Mouse (Mus musculus) forebrain, postnatal 0 days (tissue): ENCODE results near the gene Gstcd. TPM values are rescaled to one million over a fixed set of nuclear protein-coding genes. Genes with fewer than 3 reads are reported as not detected.

Experiments
- ATAC-seq: fragments of 200-750 bp; cut with Nextera tagmentation; 2 replicates; pipeline ENCODE4 v1.8.0; 2017; ENCODE audit warnings: mild to moderate bottlenecking, moderate library complexity
- DNase-seq: peaks from one replicate; pipeline ENCODE4 v3.0.0-alpha.2; 2015
- H3K27ac ChIP-seq: fragments of 300-500 bp; sonication (generic); 2 replicates; pipeline ENCODE4 v1.5.1; 2014; ENCODE audit warnings: low read depth, mild to moderate bottlenecking, antibody characterized with exemption, low read length, moderate library complexity, mixed read lengths
- H3K27me3 ChIP-seq: fragments of 300-500 bp; sonication (generic); 2 replicates; pipeline ENCODE4 v1.6.1; 2014; ENCODE audit warnings: mild to moderate bottlenecking, low read length, mixed read lengths; ENCODE audit not compliant: insufficient read depth
- H3K36me3 ChIP-seq: fragments of 300-500 bp; sonication (generic); 2 replicates; pipeline ENCODE4 v1.6.1; 2014; ENCODE audit warnings: mild to moderate bottlenecking, moderate library complexity; ENCODE audit not compliant: insufficient read depth
- H3K4me1 ChIP-seq: fragments of 300-500 bp; sonication (generic); 2 replicates; pipeline ENCODE4 v1.6.1; 2014; ENCODE audit warnings: antibody characterized with exemption; ENCODE audit not compliant: insufficient read depth
- H3K4me2 ChIP-seq: fragments of 300-500 bp; sonication (generic); 2 replicates; pipeline ENCODE4 v1.6.1; 2014; ENCODE audit warnings: low read depth, mild to moderate bottlenecking, moderate library complexity
- H3K4me3 ChIP-seq: fragments of 300-500 bp; sonication (generic); 2 replicates; pipeline ENCODE4 v1.5.1; 2014; ENCODE audit warnings: low read depth, low read length, mixed read lengths
- H3K9ac ChIP-seq: fragments of 300-500 bp; sonication (generic); 2 replicates; pipeline ENCODE4 v1.6.1; 2014; ENCODE audit warnings: mild to moderate bottlenecking
- H3K9me3 ChIP-seq: fragments of 300-500 bp; sonication (generic); 2 replicates; pipeline ENCODE4 v1.6.1; 2016; ENCODE audit warnings: low read length
- CTCF ChIP-seq: sonication (generic); IDR thresholded peaks from 2 replicates; pipeline ENCODE4 v1.5.1; 2016; ENCODE audit warnings: antibody characterized with exemption, control low read depth, low read depth
- WGBS: fragments of 180-500 bp; shearing (Covaris S2); extraction: QIAGEN DNeasy Blood & Tissue Kit; methylation state at CpG from one replicate; pipeline ENCODE4 v1.1.7; 2014; 5-methylcytosine and 5-hydroxymethylcytosine counted together
- polyA plus RNA-seq: library from polyadenylated mRNA; unstranded; fragments of >200 nt; fragmentation: Nextera tagmentation; extraction: Ambion mirVana; gene quantifications from 2 replicates; pipeline ENCODE4 v1.2.1, GENCODE M21; 2015
- total RNA-seq: library from RNA; depleted of rRNA; stranded (reverse); fragments of >200 nt; gene quantifications from 2 replicates; pipeline ENCODE4 v1.2.3, GENCODE M21; 2014

Gstcd gene
- total and polyA plus RNA-seq, 2 experiments from 2014 or later = 2.1 to 9.5 TPM

GRCm38 (mm10) chr3:132983845-132984485 lies 107.9 kb downstream of the Gstcd start:
- H3K4me3 ChIP-seq = no peak overlapping the region
- no peaks in the 10 kb centered on the region for H3K9me3 ChIP-seq
- H3K4me1 ChIP-seq = no peaks in the 10 kb centered on the region
- DNase-seq (no peak), ATAC-seq (0 out of 2 replicates have a peak, but pooled peaks have one; percentile 43)
- no peaks in the 10 kb centered on the region; the same call in 1 of the 2 replicates for H3K36me3 ChIP-seq
- TF ChIP-seq CTCF = no peak
- H3K27me3 ChIP-seq = no peaks in the 10 kb centered on the region
- 60% methylated on average over 4 of the region's 4 CpGs for WGBS
- no peak overlapping the region for H3K27ac ChIP-seq
- H3K9ac ChIP-seq = no peak overlapping the region
- no peak overlapping the region for H3K4me2 ChIP-seq

- H3K9ac ChIP-seq = no peak overlapping the region
- H3K4me3 ChIP-seq = no peak overlapping the region
- H3K36me3 ChIP-seq = no peaks in the 10 kb centered on the region; the same call in 1 of the 2 replicates
- TF ChIP-seq CTCF = no peak
- no peak overlapping the region for H3K27ac ChIP-seq
- WGBS = 58% methylated on average over 2 of the region's 2 CpGs
- H3K4me2 ChIP-seq = no peak overlapping the region
- DNase-seq (no peak), ATAC-seq (peak; percentile 51; the same call in 1 of the 2 replicates)
- H3K4me1 ChIP-seq = no peaks in the 10 kb centered on the region
- H3K27me3 ChIP-seq = no peaks in the 10 kb centered on the region
- no peaks in the 10 kb centered on the region for H3K9me3 ChIP-seq
Measured at GRCm38 (mm10) chr3:132981968-132982367, 109.9 kb downstream of the Gstcd start.

- Histone ChIP-seq H3K27me3 (no peaks in the 10 kb centered on the region), H3K27ac (no peak overlapping the region), H3K36me3 (no peaks in the 10 kb centered on the region; the same call in 1 of the 2 replicates), H3K9ac (no peak overlapping the region), H3K4me1 (no peaks in the 10 kb centered on the region), H3K9me3 (no peaks in the 10 kb centered on the region), H3K4me3 (no peak overlapping the region), H3K4me2 (no peak overlapping the region)
- DNase-seq = no peak
- no peak for TF ChIP-seq CTCF
- 94% methylated on average over 12 of the region's 12 CpGs for WGBS
- no peak for ATAC-seq
Measured at GRCm38 (mm10) chr3:132979781-132980461, 111.9 kb downstream of the Gstcd start.

- H3K36me3 ChIP-seq = no peaks in the 10 kb centered on the region
- H3K4me3 ChIP-seq = no peak overlapping the region
- DNase-seq = no peak
- no peak for ATAC-seq
- H3K4me1 ChIP-seq = no peaks in the 10 kb centered on the region
- TF ChIP-seq CTCF = no peak
- H3K9me3 ChIP-seq = no peaks in the 10 kb centered on the region
- H3K27ac ChIP-seq = no peak overlapping the region
- no peak overlapping the region for H3K4me2 ChIP-seq
- H3K9ac ChIP-seq = no peak overlapping the region
- H3K27me3 ChIP-seq = no peaks in the 10 kb centered on the region
- 73% methylated on average over 5 of the region's 5 CpGs for WGBS
Measured at GRCm38 (mm10) chr3:132966255-132966654, 125.6 kb downstream of the Gstcd start.

- 76% methylated on average over 9 of the region's 9 CpGs for WGBS
- TF ChIP-seq CTCF = no peak
- ATAC-seq (no peak), DNase-seq (no peak)
- no peaks in the 10 kb centered on the region for H3K4me1 ChIP-seq
- no peak overlapping the region for H3K9ac ChIP-seq
- no peaks in the 10 kb centered on the region for H3K9me3 ChIP-seq
- H3K4me3 ChIP-seq = no peak overlapping the region
- H3K27me3 ChIP-seq = no peaks in the 10 kb centered on the region
- H3K36me3 ChIP-seq = no peaks in the 10 kb centered on the region
- no peak overlapping the region for H3K27ac ChIP-seq
- H3K4me2 ChIP-seq = no peak overlapping the region
Measured at GRCm38 (mm10) chr3:132964715-132965507, 126.9 kb downstream of the Gstcd start.

GRCm38 (mm10) chr3:132962631-132963361 lies 129.0 kb downstream of the Gstcd start:
- Histone ChIP-seq H3K36me3 (no peaks in the 10 kb centered on the region), H3K4me3 (no peak overlapping the region), H3K27me3 (no peaks in the 10 kb centered on the region), H3K9me3 (no peaks in the 10 kb centered on the region), H3K9ac (no peak overlapping the region), H3K4me1 (no peaks in the 10 kb centered on the region), H3K27ac (no peak overlapping the region), H3K4me2 (no peak overlapping the region)
- TF ChIP-seq CTCF = no peak
- DNase-seq (no peak), ATAC-seq (no peak)
- WGBS = 87% methylated on average over 7 of the region's 7 CpGs
